Mouse (Mus musculus): ENCODE data around the gene Gm21970. TPM values are rescaled to one million over a fixed set of nuclear protein-coding genes. Genes with fewer than 3 reads are reported as not detected.

Gm21970 gene
- polyA plus RNA-seq, 1 experiment from 2014 or later, result not detected

DNA sequence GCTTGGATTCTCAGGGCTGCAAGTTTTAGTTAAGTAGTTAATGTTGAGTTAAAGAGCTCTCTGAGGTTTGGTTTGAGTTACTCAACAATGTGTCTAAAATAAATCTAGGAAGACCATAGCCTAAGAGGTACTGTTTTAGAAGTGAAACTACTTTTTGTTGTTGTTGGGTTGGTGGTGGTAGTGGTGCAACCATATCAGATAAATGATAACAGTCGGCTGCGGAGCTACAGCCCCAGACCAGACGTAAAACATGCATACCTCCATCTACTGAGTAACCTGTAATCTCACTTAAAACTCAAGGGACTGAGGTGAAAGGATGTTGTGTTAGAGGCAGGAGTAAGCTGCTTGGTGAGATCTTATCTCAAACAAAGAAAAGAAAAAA, 17.3 kb upstream of the Gm21970 start:
- H3K4me2 ChIP-seq, result peak overlapping the region; percentile 73; the same call in 1 of the 2 replicates
- no peak for ATAC-seq
- peak overlapping the region; percentile 82; the same call in 1 of the 2 replicates for H3K4me3 ChIP-seq

DNA sequence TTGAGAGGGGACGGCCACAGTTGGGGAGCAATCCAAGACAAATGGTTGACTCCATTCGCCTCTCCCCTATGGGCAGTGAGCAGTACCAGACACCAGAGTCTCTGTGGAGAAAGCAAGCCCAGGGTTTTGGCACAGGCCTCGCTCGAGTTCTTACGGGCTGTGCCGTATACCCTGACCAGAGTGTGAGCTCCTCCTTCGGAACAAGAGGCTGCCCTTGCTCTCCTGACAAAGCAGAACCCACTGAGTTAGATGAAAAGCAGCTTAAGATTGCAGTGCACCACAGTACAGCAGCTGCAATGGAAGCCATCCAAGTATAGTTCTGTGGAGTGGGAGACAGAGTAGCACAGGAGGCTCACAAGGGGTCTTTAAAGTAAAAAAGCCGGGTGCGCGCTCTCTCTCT, 14.8 kb upstream of the Gm21970 start:
- no peak overlapping the region for H3K9ac ChIP-seq
- H3K4me2 ChIP-seq, result no peak overlapping the region
- no peaks in the 10 kb centered on the region for H3K9me3 ChIP-seq (replicated peaks)
- H3K4me1 ChIP-seq, result peaks cover 28% of the 10 kb centered on the region
- no peak for ATAC-seq
- WGBS, result 88% methylated on average over 10 of the region's 10 CpGs
- no peak overlapping the region for H3K4me3 ChIP-seq
- no peaks in the 10 kb centered on the region for H3K27me3 ChIP-seq
- 0 out of 2 replicates have a peak overlapping the region, but pooled peaks have one; percentile 3 for H3K27ac ChIP-seq
- H3K36me3 ChIP-seq (ENCODE audit: poor library complexity, severe bottlenecking), result peaks cover 3% of the 10 kb centered on the region; the same call in 1 of the 2 replicates

More for the DNA sequence above, 17.3 kb upstream of the Gm21970 start:
- Histone ChIP-seq H3K27ac (no peak overlapping the region), H3K9ac (no peak overlapping the region), H3K9me3 (replicated peaks) (no peaks in the 10 kb centered on the region; the same call in 1 of the 2 replicates), H3K4me1 (peaks cover 25% of the 10 kb centered on the region), H3K36me3 (ENCODE audit: poor library complexity, severe bottlenecking) (peaks cover 3% of the 10 kb centered on the region; the same call in 1 of the 2 replicates), H3K27me3 (no peaks in the 10 kb centered on the region)
- WGBS, result 96% methylated on average over 3 of the region's 3 CpGs

DNA sequence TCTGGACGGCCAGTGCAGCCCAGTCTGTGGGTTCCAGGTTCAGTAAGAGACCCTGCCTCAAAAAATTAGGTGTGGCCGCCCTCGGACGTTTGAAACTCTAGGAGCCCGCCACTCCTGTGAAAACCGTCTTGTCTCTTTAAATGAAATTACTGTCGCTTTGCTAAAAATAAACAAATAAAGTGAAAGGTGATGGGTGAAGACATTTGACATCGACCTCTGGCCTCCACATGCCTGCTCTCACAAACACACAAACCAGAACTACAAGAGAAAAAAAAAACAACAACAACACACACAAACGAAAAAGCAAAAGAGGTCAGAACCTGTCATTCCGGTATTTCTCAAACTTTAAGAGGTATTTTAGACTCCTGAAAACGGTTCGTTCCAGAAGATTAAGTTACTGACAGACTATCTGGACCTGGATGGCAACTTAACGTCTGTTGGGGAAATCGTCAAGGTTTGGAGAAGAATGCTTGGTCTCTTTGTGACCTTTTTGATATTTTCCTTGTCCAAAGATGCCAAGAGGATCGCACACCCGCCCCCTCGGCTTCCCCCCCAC, 13.0 kb upstream of the Gm21970 start:
- Histone ChIP-seq H3K9ac (no peak overlapping the region), H3K4me2 (0 out of 2 replicates have a peak overlapping the region, but pooled peaks have one; percentile 10), H3K27me3 (no peaks in the 10 kb centered on the region), H3K9me3 (replicated peaks) (no peaks in the 10 kb centered on the region), H3K27ac (0 out of 2 replicates have a peak overlapping the region, but pooled peaks have one; percentile 69), H3K36me3 (ENCODE audit: poor library complexity, severe bottlenecking) (peaks cover 6% of the 10 kb centered on the region; the same call in 1 of the 2 replicates), H3K4me1 (peaks cover 23% of the 10 kb centered on the region), H3K4me3 (no peak overlapping the region)
- WGBS, result 62% methylated on average over 17 of the region's 17 CpGs
- no peak for ATAC-seq

DNA sequence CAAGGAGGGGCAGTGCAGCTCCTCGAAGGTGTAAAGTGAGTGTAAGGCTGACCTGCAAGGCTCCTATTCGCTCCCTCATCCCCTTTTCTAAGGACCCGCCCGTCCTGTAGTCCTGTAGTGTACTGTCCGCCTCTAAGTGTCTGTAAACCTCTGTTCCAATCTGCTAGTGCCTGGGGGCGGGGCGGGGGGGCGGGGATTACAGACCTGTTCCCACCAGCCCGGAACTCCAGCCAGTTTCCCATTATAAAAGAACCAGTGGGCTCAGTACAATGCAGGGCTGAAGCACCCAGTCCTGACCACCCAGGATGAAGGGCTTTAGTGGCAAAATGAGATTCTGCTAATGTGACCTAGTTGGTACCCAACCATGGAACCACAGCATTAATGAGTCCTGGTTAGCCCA, 12.5 kb upstream of the Gm21970 start:
- Histone ChIP-seq H3K36me3 (ENCODE audit: poor library complexity, severe bottlenecking) (peaks cover 10% of the 10 kb centered on the region), H3K4me2 (0 out of 2 replicates have a peak overlapping the region, but pooled peaks have one; percentile 10), H3K27ac (peak overlapping the region; percentile 69; the same call in 1 of the 2 replicates), H3K4me3 (no peak overlapping the region), H3K27me3 (no peaks in the 10 kb centered on the region), H3K9me3 (replicated peaks) (no peaks in the 10 kb centered on the region), H3K9ac (no peak overlapping the region), H3K4me1 (peaks cover 18% of the 10 kb centered on the region)
- peak; percentile 76 for ATAC-seq
- WGBS, result 20% methylated on average over 9 of the region's 9 CpGs

DNA sequence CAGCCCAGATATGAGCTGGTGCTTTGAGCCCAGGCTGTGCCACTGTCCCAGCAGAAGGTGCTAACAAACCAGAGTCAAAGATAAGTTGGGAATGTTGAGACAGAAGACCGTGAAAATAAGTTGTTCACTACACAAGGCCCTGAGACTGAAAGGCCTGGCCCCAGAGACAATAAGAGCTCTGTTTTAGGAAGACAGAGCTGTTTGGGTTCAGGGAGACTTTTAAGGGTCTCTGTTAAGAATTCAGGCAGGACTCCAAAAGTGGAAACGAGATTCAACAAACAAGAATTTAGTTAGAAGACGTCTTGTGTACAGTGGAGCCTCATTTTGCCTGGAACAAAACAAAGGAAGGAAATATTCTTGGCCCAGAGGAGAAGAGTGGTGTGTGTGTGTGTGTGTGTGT, 12.1 kb upstream of the Gm21970 start:
- no peak overlapping the region for H3K4me3 ChIP-seq
- peak; percentile 51 for ATAC-seq
- peaks cover 14% of the 10 kb centered on the region for H3K4me1 ChIP-seq
- H3K36me3 ChIP-seq (ENCODE audit: poor library complexity, severe bottlenecking), result peaks cover 15% of the 10 kb centered on the region
- no peak overlapping the region for H3K4me2 ChIP-seq
- 12% methylated on average over 3 of the region's 3 CpGs for WGBS
- no peaks in the 10 kb centered on the region for H3K27me3 ChIP-seq
- peak overlapping the region; percentile 69; the same call in 1 of the 2 replicates for H3K27ac ChIP-seq
- no peak overlapping the region for H3K9ac ChIP-seq
- H3K9me3 ChIP-seq (replicated peaks), result no peaks in the 10 kb centered on the region

DNA sequence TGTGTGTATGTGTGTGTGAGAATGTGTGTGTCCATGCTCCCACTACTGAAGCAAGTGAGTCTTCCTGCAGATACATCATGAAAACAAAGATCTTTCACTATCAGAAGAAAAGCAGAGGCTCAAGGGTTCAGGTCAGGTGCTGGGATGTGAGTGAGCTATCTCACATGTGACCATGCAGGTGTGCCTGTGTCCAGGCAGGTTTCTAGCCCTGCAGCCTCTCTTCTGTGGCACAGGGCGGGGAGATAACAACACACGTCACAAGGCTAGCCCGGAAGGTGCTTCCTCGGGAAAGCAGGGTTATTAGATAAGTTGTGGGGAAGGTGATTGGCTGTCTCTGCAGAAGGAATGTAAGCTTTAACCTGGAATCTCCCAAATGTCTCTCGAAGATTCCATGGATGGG, 11.4 kb upstream of the Gm21970 start:
- H3K36me3 ChIP-seq (ENCODE audit: poor library complexity, severe bottlenecking), result peaks cover 20% of the 10 kb centered on the region
- 88% methylated on average over 5 of the region's 5 CpGs for WGBS

DNA sequence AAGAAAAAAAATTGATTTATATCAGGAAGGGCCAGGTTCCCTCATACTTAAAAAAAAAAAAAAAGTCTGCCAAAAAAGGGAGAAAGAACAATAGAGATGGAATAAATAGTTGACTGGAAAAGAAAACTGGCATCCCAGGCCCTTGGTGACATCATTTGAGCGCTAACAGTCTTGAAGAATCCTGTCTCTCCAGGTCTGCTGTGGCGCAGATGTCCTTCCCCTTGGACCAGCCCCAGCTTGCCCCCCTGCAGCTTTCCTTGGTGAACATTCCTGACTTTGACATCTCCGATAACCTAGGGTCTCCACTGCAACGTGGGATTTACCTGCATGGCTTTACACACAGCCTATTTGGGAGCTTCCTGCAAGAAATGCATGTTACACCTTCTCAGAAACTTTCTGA, 9.9 kb upstream of the Gm21970 start:
- no peaks in the 10 kb centered on the region for H3K27me3 ChIP-seq
- H3K4me1 ChIP-seq, result peaks cover 8% of the 10 kb centered on the region
- 82% methylated on average over 4 of the region's 4 CpGs for WGBS
- H3K9ac ChIP-seq, result no peak overlapping the region
- no peak overlapping the region for H3K4me3 ChIP-seq
- H3K36me3 ChIP-seq (ENCODE audit: poor library complexity, severe bottlenecking), result peaks cover 27% of the 10 kb centered on the region
- no peaks in the 10 kb centered on the region for H3K9me3 ChIP-seq (replicated peaks)
- H3K27ac ChIP-seq, result no peak overlapping the region
- ATAC-seq, result no peak
- H3K4me2 ChIP-seq, result no peak overlapping the region

More for the DNA sequence above, 11.4 kb upstream of the Gm21970 start:
- Histone ChIP-seq H3K27ac (no peak overlapping the region), H3K4me2 (no peak overlapping the region), H3K4me3 (no peak overlapping the region), H3K9ac (no peak overlapping the region), H3K27me3 (no peaks in the 10 kb centered on the region), H3K9me3 (replicated peaks) (no peaks in the 10 kb centered on the region), H3K4me1 (peaks cover 8% of the 10 kb centered on the region)
- no peak for ATAC-seq

DNA sequence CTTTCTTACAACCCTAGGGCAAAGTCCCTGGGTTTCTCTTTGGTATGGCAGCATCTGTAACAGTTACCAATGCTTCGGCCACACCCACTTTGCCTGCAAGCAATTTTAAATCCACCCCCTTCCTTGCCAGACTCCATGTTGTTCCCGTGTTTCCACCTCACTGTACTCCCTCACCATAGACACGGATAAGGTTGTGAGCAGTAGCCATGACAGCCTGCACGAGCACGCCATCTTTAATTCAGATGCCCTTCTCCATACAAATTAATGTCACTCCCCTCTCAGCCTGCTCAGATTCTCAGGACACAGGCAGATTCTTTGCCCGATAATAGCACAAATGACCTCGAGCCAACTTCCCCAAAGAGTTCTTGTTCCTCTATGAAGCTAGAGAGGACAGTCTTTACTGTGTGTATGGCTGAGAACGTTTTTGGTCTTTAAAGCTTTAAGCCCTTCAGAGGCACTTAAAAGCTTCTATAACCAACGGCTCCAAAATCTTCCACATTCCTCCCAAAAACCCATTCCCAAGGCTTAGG, 9.2 kb upstream of the Gm21970 start:
- Histone ChIP-seq H3K4me3 (no peak overlapping the region), H3K9ac (no peak overlapping the region), H3K4me1 (peaks cover 8% of the 10 kb centered on the region), H3K27me3 (no peaks in the 10 kb centered on the region), H3K9me3 (replicated peaks) (no peaks in the 10 kb centered on the region), H3K36me3 (ENCODE audit: poor library complexity, severe bottlenecking) (peaks cover 26% of the 10 kb centered on the region), H3K27ac (no peak overlapping the region), H3K4me2 (no peak overlapping the region)
- ATAC-seq, result no peak
- WGBS, result 89% methylated on average over 9 of the region's 9 CpGs

DNA sequence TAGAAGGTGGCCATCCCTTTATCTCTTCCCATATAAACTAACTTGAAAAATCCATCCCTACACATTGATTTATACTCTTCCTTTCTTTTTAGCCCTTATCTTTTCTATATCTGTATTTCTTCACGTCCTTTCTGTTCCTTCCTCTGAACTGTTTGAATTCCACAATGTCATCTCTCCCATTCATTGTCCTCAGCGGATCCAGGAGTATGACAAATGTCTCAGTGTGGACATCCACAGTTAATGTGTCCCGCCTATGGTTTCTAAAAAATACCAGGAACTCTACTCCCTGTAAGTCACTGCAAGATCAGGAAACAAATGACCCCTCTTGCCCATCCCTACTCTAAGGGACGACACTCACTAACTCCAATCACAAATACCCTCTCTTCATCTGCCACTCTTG, 7.3 kb upstream of the Gm21970 start:
- Histone ChIP-seq H3K27me3 (no peaks in the 10 kb centered on the region), H3K4me1 (peaks cover 3% of the 10 kb centered on the region), H3K4me2 (no peak overlapping the region), H3K27ac (no peak overlapping the region), H3K9ac (no peak overlapping the region), H3K36me3 (ENCODE audit: poor library complexity, severe bottlenecking) (peaks cover 42% of the 10 kb centered on the region), H3K9me3 (replicated peaks) (no peaks in the 10 kb centered on the region), H3K4me3 (no peak overlapping the region)
- WGBS, result 88% methylated on average over 4 of the region's 4 CpGs
- ATAC-seq, result no peak

DNA sequence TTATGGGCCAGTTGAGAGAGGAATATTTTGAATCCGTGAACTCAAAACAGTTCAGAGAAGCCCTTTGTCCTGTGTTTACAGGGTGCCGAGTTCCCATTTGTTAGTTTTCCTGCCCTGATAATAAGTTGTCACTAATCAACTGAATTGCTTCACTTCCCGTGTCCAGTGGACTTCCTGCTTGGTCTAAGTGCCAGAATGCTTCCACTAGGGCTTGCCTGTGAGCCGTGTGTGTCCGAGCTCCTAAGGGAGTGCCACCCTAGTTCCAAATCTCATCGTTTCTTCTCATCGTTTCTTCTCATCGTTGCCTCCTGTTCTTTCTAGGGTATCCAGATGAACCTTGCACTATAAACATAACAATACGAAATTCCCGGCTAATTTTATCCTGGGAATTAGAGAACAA, 5.9 kb upstream of the Gm21970 start:
- peaks cover 51% of the 10 kb centered on the region for H3K36me3 ChIP-seq (ENCODE audit: poor library complexity, severe bottlenecking)
- no peaks in the 10 kb centered on the region for H3K9me3 ChIP-seq (replicated peaks)
- no peak for ATAC-seq
- no peak overlapping the region for H3K4me3 ChIP-seq
- no peaks in the 10 kb centered on the region for H3K4me1 ChIP-seq
- H3K4me2 ChIP-seq, result no peak overlapping the region
- H3K9ac ChIP-seq, result no peak overlapping the region
- H3K27me3 ChIP-seq, result no peaks in the 10 kb centered on the region
- H3K27ac ChIP-seq, result no peak overlapping the region
- WGBS, result 44% methylated on average over 10 of the region's 10 CpGs

DNA sequence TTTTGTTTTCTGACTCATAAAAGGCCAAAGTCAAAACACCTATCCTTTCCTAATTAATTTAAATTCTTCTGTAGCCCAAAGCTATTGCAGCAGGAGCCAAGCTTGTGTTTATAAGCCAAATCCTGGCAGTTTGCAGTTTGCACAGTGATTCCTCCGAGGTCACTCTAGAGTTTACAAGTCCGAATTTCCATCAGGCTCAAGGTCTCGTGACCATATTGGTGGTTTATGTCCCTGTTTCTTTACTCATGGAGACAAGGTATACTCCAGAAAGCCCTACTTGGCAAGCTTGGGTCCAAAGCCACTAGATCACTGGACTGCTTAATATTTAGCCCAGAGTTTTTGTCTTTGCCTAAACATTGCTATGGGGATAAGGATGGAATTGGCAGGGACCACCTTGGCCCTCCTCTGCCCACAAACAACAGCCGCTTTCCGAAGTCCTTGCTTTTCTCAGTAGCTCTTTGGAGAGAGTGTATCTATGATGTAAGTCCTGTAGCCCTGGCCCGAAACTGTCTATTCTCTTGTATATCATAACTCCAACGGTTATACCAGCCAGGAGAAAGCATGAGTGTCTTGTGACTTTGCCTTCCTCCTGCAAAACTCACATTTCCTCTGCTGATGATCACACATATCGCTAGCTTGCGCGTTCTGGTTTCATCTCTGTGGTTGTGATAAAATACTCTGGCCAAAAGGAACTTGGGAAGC, 5.0 kb upstream of the Gm21970 start:
- H3K9ac ChIP-seq, result no peak overlapping the region
- no peaks in the 10 kb centered on the region for H3K27me3 ChIP-seq
- no peaks in the 10 kb centered on the region for H3K4me1 ChIP-seq
- H3K4me2 ChIP-seq, result no peak overlapping the region
- ATAC-seq, result no peak
- 91% methylated on average over 10 of the region's 10 CpGs for WGBS
- H3K9me3 ChIP-seq (replicated peaks), result no peaks in the 10 kb centered on the region
- no peak overlapping the region for H3K27ac ChIP-seq
- H3K36me3 ChIP-seq (ENCODE audit: poor library complexity, severe bottlenecking), result peaks cover 54% of the 10 kb centered on the region
- H3K4me3 ChIP-seq, result no peak overlapping the region

DNA sequence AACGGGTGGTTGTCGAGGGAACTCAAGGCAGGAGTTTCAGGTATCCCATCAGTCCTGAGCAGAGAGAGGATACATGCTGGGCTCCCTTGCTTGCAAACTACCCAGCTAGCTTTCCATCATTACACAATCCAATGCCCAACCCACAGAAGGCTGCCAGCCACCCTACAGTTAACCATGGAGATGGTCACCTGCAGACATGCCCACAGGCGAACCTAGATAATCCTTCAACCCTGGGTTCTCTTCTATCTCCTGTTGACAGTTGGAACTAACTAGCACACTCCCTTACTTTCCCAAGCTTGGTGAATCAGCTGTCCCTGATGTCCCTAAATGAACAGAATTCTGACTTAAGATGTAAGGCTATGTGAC, 4.4 kb upstream of the Gm21970 start:
- ATAC-seq, result no peak
- H3K4me3 ChIP-seq, result no peak overlapping the region
- no peaks in the 10 kb centered on the region for H3K4me1 ChIP-seq
- peaks cover 57% of the 10 kb centered on the region for H3K36me3 ChIP-seq (ENCODE audit: poor library complexity, severe bottlenecking)
- H3K4me2 ChIP-seq, result no peak overlapping the region
- no peak overlapping the region for H3K27ac ChIP-seq
- no peak overlapping the region for H3K9ac ChIP-seq
- H3K27me3 ChIP-seq, result no peaks in the 10 kb centered on the region
- 91% methylated on average over 3 of the region's 3 CpGs for WGBS
- no peaks in the 10 kb centered on the region for H3K9me3 ChIP-seq (replicated peaks)

Data from forebrain, embryonic 13.5 days (tissue).